Mouse (Mus musculus): ENCODE results near the gene Gdpd4.

GRCm38 (mm10) chr7:98077453-98077852, 157.7 kb downstream of the Gdpd4 start:
- TF ChIP-seq SMC3 (IDR thresholded peaks at IDR 0.05; ENCODE audit: low read depth, low read length) (no peak), EP300 (IDR thresholded peaks at IDR 0.05; ENCODE audit: low read length) (no peak), CTCF (conservative IDR thresholded peaks at IDR 0.05 in 1 of 2, IDR thresholded peaks at IDR 0.05 in 1 of 2; ENCODE audit: low read depth in 2 of 2, low read length in 2 of 2) (no peak), GABPA (IDR thresholded peaks at IDR 0.05; ENCODE audit: insufficient replicate concordance, low read depth, low read length) (no peak), MAZ (IDR thresholded peaks at IDR 0.05; ENCODE audit: low read depth, low read length) (no peak), MYC (IDR thresholded peaks at IDR 0.05; ENCODE audit: low read depth, low read length) (no peak), CHD2 (IDR thresholded peaks at IDR 0.05; ENCODE audit: low read length) (no peak), BHLHE40 (IDR thresholded peaks at IDR 0.05; ENCODE audit: low read depth, low read length) (no peak), ZKSCAN1 (IDR thresholded peaks at IDR 0.05; ENCODE audit: borderline replicate concordance, low read depth, low read length) (no peak), POLR2A (IDR thresholded peaks at IDR 0.05; ENCODE audit: low read depth, low read length) (no peak), TCF12 (IDR thresholded peaks at IDR 0.05; ENCODE audit: low read depth, low read length) (no peak), UBTF (IDR thresholded peaks at IDR 0.05; ENCODE audit: low read depth, low read length) (no peak), POLR2AphosphoS2 (IDR thresholded peaks at IDR 0.05; ENCODE audit: low read depth, low read length) (no peak), USF2 (conservative IDR thresholded peaks at IDR 0.05; ENCODE audit: low read depth, low read length) (no peak)

Data from CH12.LX (cell line).